Mouse (Mus musculus) hindbrain, embryonic 10.5 days (tissue): ENCODE data around the gene Rab3gap1. TPM values are rescaled to one million over a fixed set of nuclear protein-coding genes. Genes with fewer than 3 reads are reported as not detected.

ENCODE experiments used
- DNase-seq: peaks from one replicate; pipeline ENCODE4 v3.0.0-alpha.2; 2017; ENCODE audit warnings: low spot score
- H3K27ac ChIP-seq: fragments of 300-500 bp; sonication (generic); 2 replicates; pipeline ENCODE4 v1.5.1; 2016; ENCODE audit warnings: mild to moderate bottlenecking, moderate library complexity
- H3K27me3 ChIP-seq: fragments of 300-500 bp; sonication (generic); 2 replicates; pipeline ENCODE4 v1.6.1; 2016; ENCODE audit warnings: mild to moderate bottlenecking; ENCODE audit not compliant: poor library complexity, insufficient read depth, severe bottlenecking
- H3K36me3 ChIP-seq: fragments of 300-500 bp; sonication (generic); 2 replicates; pipeline ENCODE4 v1.6.1; 2016; ENCODE audit warnings: mild to moderate bottlenecking, moderate library complexity
- H3K4me1 ChIP-seq: fragments of 300-500 bp; sonication (generic); replicated peaks from 2 replicates; pipeline ENCODE4 v1.6.1; 2016; ENCODE audit warnings: mild to moderate bottlenecking
- H3K4me3 ChIP-seq: fragments of 300-500 bp; sonication (generic); 2 replicates; pipeline ENCODE4 v1.5.1; 2016; ENCODE audit warnings: mild to moderate bottlenecking, moderate library complexity
- H3K9me3 ChIP-seq: fragments of 300-500 bp; sonication (generic); 2 replicates; pipeline ENCODE4 v1.6.1; 2016; ENCODE audit warnings: mild to moderate bottlenecking, moderate library complexity
- WGBS: fragments of 180-500 bp; shearing (Covaris S2); methylation state at CpG from one replicate; pipeline ENCODE4 v1.1.7; 2016; 5-methylcytosine and 5-hydroxymethylcytosine counted together
- polyA plus RNA-seq: library from polyadenylated mRNA; unstranded; fragments of >200 nt; fragmentation: Nextera tagmentation; extraction: Ambion mirVana; gene quantifications from 2 replicates; pipeline ENCODE4 v1.2.1, GENCODE M21; 2016

Rab3gap1 gene
- polyA plus RNA-seq, result 15.0 and 15.8 TPM in 2 replicates

DNA sequence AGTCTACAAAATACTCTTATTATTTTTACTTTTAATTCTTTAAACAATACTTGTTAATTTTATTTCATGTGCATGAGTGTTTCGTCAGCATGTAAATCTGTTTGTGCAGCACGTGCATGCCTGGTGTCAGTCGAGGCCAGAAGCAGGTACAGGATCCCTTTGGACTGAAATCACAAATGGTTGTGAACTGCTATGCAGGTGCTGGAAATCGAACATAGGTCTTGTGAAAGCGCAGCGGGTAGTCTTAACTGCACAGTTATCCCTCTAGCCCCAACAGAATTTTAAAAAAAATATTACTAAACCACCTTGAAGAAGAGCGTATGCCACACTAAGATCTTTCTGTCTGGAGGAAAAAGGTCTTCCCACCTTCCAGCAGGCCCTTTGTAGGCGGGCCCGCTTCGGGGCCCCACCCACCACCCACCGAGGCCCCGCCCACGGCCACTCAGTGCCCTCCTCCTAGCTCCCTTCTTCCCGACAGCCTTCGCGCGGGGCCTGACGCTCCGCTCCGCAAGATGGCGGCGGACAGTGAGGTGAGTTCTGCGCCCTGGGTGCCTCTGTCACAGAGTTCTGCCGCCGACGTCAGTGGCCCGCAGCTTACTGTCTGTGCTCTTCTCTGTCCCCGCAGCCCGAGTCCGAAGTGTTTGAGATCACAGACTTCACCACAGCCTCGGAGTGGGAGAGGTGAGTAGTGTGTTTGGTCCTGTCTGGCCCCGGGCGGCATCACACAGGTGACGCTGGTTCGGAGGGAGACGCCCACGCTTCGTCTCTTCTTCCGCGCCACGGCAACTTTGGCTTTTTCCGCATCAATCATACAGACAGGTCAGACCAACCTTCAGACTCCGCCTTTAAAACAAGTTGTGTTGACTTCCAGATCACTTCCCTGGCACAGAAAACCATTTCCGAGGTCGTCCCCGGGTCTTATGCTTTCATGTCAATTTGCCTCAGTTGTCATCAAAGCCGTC lies at the start of gene Rab3gap1:
Gene Rab3gap1 (plus strand): TSS at position 474 of the 962 bp plus-strand sequence.
- peak within 1 kb of the TSS; percentile 86 for H3K27ac ChIP-seq

DNA sequence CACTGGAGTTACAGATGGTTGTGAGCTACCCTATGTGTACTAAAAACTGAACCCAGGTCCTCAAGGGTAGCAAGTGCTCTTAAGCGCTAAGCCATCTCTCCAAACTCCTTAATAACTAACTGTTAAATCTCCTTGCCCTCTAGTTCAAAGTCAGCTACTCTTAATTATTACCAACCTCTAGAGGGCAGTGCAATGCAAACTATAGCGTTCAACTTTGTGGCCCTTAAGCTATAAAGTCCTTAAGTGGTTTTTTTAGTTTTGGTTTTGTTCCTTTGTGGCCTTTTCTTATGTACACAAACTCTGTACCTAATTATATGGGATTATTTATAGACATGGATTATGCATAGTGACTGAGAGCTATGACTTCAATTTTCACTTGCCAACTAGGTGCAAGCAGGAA lies 41.2 kb upstream of the Rab3gap1 start:
- WGBS, result 28% methylated on average over 2 of the region's 2 CpGs
- no peak for DNase-seq
- Histone ChIP-seq H3K27me3 (no peaks in the 10 kb centered on the region), H3K27ac (no peak overlapping the region), H3K4me1 (no peaks in the 10 kb centered on the region), H3K4me3 (no peak overlapping the region), H3K9me3 (no peaks in the 10 kb centered on the region), H3K36me3 (no peaks in the 10 kb centered on the region)

More for the DNA sequence above, at the start of gene Rab3gap1:
- H3K9me3 ChIP-seq, result no peaks in the 10 kb centered on the region
- H3K36me3 ChIP-seq, result peaks cover 25% of the 10 kb centered on the region
- DNase-seq, result peak; percentile 88
- H3K4me1 ChIP-seq, result peaks cover 7% of the 10 kb centered on the region
- peak within 1 kb of the TSS; percentile 68 for H3K4me3 ChIP-seq
- no peaks in the 10 kb centered on the region for H3K27me3 ChIP-seq
- WGBS, result 11% methylated on average over 47 of the region's 47 CpGs

DNA sequence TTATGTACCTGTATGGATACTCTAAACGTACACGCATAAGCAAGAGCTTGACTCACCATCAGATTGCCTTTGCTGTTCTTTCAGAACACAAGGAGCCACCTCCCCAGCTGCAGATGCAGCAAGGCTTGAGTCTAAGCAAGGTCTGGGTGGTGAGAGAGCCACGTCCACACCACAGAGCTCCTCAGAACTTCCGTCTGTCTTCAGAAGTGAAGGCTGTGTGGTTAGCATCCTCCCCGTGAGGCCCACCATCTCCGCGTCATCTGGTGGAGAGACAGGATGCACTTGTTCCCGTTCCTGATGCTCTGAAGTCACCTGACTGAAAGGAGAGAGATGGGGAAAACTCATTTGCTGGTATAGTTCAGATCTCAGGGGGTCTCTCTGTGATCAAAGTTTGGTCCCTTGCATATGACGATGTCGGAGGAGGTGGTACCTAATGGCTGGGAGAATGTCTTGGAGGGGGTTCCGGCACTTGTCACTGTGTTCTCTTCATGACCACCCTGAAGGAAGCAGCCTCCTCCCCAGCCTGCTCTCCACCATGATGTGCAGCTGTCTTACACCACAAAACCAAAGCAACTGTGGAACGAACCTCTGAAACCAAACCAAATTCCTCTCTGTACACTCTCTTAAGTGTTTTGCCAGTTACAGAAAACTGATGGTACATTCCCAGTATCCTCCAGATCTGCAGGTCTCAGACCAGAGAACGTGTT lies 38.2 kb upstream of the Rab3gap1 start:
- WGBS, result 90% methylated on average over 13 of the region's 13 CpGs
- no peaks in the 10 kb centered on the region for H3K36me3 ChIP-seq
- no peak overlapping the region for H3K4me3 ChIP-seq
- no peaks in the 10 kb centered on the region for H3K4me1 ChIP-seq
- H3K27me3 ChIP-seq, result no peaks in the 10 kb centered on the region
- no peak overlapping the region for H3K27ac ChIP-seq
- no peak for DNase-seq
- no peaks in the 10 kb centered on the region for H3K9me3 ChIP-seq

DNA sequence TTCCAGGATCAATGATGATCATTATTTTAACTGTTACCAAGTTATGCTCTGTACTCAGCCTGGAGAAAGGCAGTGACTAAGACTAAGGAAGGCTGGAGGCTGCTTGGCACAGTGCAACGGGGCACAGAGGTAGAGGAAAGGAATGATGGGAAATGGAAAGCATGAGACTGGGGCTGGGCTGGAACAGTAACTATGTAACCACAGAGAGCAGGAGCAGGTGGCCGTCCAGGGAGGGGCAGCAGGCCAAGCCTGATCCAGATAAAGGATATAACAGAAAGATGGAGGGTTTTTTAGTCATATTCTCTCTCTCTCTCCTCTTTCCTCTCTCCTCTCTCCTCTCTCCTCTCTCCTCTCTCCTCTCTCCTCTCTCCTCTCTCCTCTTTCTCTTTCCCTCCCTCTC lies 34.9 kb upstream of the Rab3gap1 start:
- no peak overlapping the region for H3K27ac ChIP-seq
- no peak overlapping the region for H3K4me3 ChIP-seq
- 62% methylated on average over 2 of the region's 2 CpGs for WGBS
- no peaks in the 10 kb centered on the region for H3K4me1 ChIP-seq
- no peak for DNase-seq
- H3K9me3 ChIP-seq, result no peaks in the 10 kb centered on the region
- H3K36me3 ChIP-seq, result no peaks in the 10 kb centered on the region
- no peaks in the 10 kb centered on the region for H3K27me3 ChIP-seq

GRCm38 (mm10) chr1:127834202-127834601 lies 34.4 kb upstream of the Rab3gap1 start:
- Histone ChIP-seq H3K4me1 (no peaks in the 10 kb centered on the region), H3K27me3 (no peaks in the 10 kb centered on the region), H3K9me3 (no peaks in the 10 kb centered on the region), H3K27ac (no peak overlapping the region), H3K36me3 (no peaks in the 10 kb centered on the region), H3K4me3 (no peak overlapping the region)
- DNase-seq, result no peak
- 76% methylated on average over 4 of the region's 4 CpGs for WGBS

DNA sequence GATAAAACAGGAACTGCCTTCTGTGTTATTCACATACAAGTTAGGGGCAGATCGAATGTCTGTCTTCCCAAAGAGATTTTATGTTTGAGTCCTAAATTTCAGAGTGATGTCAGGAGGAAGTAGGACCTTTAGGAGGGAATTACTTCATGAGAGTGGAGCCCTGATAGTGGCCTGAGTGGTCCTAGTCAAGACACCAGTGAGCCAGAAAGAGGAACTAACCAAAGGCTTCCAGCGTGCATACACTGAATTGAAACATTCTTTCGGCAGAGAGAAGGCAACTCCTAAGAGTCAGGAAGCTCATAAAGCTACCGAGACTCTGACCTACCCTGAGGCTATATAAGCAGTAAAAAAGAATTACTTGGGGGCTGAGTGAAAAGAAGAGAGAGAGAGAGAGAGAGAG lies 32.0 kb upstream of the Rab3gap1 start:
- Histone ChIP-seq H3K4me3 (no peak overlapping the region), H3K9me3 (no peaks in the 10 kb centered on the region), H3K27ac (no peak overlapping the region), H3K36me3 (no peaks in the 10 kb centered on the region), H3K27me3 (no peaks in the 10 kb centered on the region), H3K4me1 (no peaks in the 10 kb centered on the region)
- WGBS, result 78% methylated on average over 4 of the region's 4 CpGs
- DNase-seq, result no peak

- no peaks in the 10 kb centered on the region for H3K4me1 ChIP-seq
- H3K27ac ChIP-seq, result no peak overlapping the region
- no peaks in the 10 kb centered on the region for H3K9me3 ChIP-seq
- H3K4me3 ChIP-seq, result no peak overlapping the region
- no peaks in the 10 kb centered on the region for H3K36me3 ChIP-seq
- H3K27me3 ChIP-seq, result no peaks in the 10 kb centered on the region
- no peak for DNase-seq
- WGBS, result 78% methylated on average over 1 of the region's 1 CpGs
These were observed 30.0 kb upstream of the Rab3gap1 start for GRCm38 (mm10) chr1:127838602-127839001.

DNA sequence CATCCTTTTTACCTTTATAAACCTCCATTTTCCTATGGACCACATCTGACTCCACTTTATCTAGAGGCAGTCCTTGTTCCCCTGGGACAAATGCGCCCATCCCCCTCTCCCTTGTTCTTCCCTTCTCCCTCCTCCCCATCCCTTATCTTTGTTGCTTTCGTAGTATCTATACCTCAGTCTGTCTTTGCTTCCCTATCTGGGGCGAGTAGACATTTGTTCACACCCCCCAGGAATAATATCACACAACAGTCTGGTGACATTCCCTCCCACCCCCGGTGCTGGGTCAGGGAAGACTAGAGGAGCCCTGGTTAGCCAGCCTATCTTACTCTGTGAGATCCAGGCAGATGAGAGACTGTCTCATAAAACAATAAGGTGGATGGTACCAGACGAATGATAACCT lies 23.1 kb upstream of the Rab3gap1 start:
- no peak overlapping the region for H3K4me3 ChIP-seq
- H3K27me3 ChIP-seq, result no peaks in the 10 kb centered on the region
- H3K9me3 ChIP-seq, result no peaks in the 10 kb centered on the region
- 76% methylated on average over 5 of the region's 5 CpGs for WGBS
- no peak for DNase-seq
- H3K36me3 ChIP-seq, result no peaks in the 10 kb centered on the region
- no peaks in the 10 kb centered on the region for H3K4me1 ChIP-seq
- H3K27ac ChIP-seq, result no peak overlapping the region

GRCm38 (mm10) chr1:127850075-127850610 lies 18.4 kb upstream of the Rab3gap1 start:
- no peaks in the 10 kb centered on the region for H3K27me3 ChIP-seq
- no peak for DNase-seq
- no peaks in the 10 kb centered on the region for H3K4me1 ChIP-seq
- no peaks in the 10 kb centered on the region for H3K36me3 ChIP-seq
- no peak overlapping the region for H3K27ac ChIP-seq
- no peak overlapping the region for H3K4me3 ChIP-seq
- 81% methylated on average over 7 of the region's 7 CpGs for WGBS
- peaks cover 5% of the 10 kb centered on the region; the same call in 1 of the 2 replicates for H3K9me3 ChIP-seq

GRCm38 (mm10) chr1:127854486-127855222 lies 13.9 kb upstream of the Rab3gap1 start, which contains the start of gene Map3k19:
Gene Map3k19, minus strand, starts transcription at chr1:127855031.
- H3K4me1 ChIP-seq, result no peaks in the 10 kb centered on the region
- no peaks in the 10 kb centered on the region for H3K36me3 ChIP-seq
- H3K9me3 ChIP-seq, result peaks cover 5% of the 10 kb centered on the region; the same call in 1 of the 2 replicates
- H3K27me3 ChIP-seq, result no peaks in the 10 kb centered on the region
- no peak within 1 kb of the TSS for H3K27ac ChIP-seq
- DNase-seq, result no peak
- no peak within 1 kb of the TSS for H3K4me3 ChIP-seq
- 81% methylated on average over 14 of the region's 14 CpGs for WGBS

- H3K9me3 ChIP-seq, result no peaks in the 10 kb centered on the region
- H3K36me3 ChIP-seq, result no peaks in the 10 kb centered on the region
- H3K27ac ChIP-seq, result no peak overlapping the region
- WGBS, result 83% methylated on average over 9 of the region's 9 CpGs
- no peaks in the 10 kb centered on the region for H3K27me3 ChIP-seq
- H3K4me3 ChIP-seq, result no peak overlapping the region
- DNase-seq, result no peak
- no peaks in the 10 kb centered on the region for H3K4me1 ChIP-seq
These were observed 9.5 kb upstream of the Rab3gap1 start for GRCm38 (mm10) chr1:127858945-127859648.
